Comparison of ENCODE assay signal across 8 mouse cellular contexts in the genomic region with DNA sequence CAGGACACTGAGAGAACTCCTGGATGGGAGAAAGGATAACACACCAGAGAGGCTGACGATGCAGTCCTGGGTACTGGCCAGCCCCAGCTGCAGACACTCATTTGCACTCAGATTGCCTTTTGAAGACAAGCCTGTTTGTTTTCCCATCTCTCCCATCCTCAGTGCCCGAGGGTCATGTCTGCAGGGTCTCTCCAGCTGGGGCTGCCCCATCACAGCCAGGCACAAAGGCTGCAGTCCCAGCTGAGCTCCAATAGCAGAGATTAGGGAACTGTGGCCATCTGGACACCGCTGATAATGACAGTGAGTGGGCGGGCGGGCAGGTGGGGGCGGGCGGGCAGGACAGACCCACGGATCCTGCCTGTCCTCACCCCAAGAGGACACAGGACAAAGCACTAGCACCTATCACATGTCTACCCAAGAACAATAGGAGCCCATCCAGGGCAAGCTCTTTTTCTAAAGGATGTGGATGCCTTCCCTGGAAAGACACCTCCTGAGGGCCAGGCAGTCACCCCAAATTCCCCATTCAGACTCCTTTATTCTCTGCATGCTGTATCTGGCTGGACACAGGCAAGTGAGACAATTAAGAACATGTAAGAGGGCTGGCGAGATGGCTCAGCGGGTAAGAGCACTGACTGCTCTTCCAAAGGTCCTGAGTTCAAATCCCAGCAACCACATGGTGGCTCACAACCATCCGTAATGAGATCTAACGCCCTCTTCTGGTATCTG. TPM values are rescaled to one million over a fixed set of nuclear protein-coding genes. Genes with fewer than 3 reads are reported as not detected.
A peak's percentile ranks its signal among the peaks of the same experiment; 100 is the strongest.
DNase-seq lines count a peak whose midpoint lies in the region; ATAC-seq lines count a peak whose summit lies in the region.

No protein-coding gene starts in this region.

- H3K4me3 ChIP-seq in kidney, embryonic 15.5 days (replicated peaks), result no peak overlapping the region
- H3K4me3 ChIP-seq in hindbrain, embryonic 14.5 days (replicated peaks; ENCODE audit: low read length), result no peak overlapping the region
- H3K4me3 ChIP-seq in stomach, embryonic 16.5 days (replicated peaks; ENCODE audit: low read length), result no peak overlapping the region

- H3K9ac ChIP-seq in kidney, embryonic 15.5 days, result no peak overlapping the region
- no peak overlapping the region for H3K9ac ChIP-seq in hindbrain, embryonic 14.5 days
- no peak overlapping the region for H3K9ac ChIP-seq in stomach, embryonic 16.5 days (ENCODE audit: low read length)

- no peak for ATAC-seq in kidney, embryonic 15.5 days (replicated peaks; ENCODE audit: low FRiP score)
- peak; percentile 31 for ATAC-seq in common myeloid progenitor, adult 5-6 weeks (replicated peaks; ENCODE audit: low read depth, poor library complexity, severe bottlenecking)
- peak; percentile 54 for ATAC-seq in hindbrain, embryonic 14.5 days (ENCODE audit: low FRiP score)
- no peak for ATAC-seq in stomach, embryonic 16.5 days (ENCODE audit: insufficient read depth, low FRiP score)

- WGBS in kidney, embryonic 15.5 days, result 65% methylated on average over 12 of the region's 12 CpGs
- 41% methylated on average over 12 of the region's 12 CpGs for WGBS in hindbrain, embryonic 14.5 days
- 70% methylated on average over 12 of the region's 12 CpGs for WGBS in stomach, embryonic 16.5 days

- H3K36me3 ChIP-seq in kidney, embryonic 15.5 days, result peaks cover 83% of the 10 kb centered on the region
- H3K36me3 ChIP-seq in hindbrain, embryonic 14.5 days (replicated peaks; ENCODE audit: control insufficient read depth, insufficient read depth), result peaks cover 65% of the 10 kb centered on the region
- H3K36me3 ChIP-seq in stomach, embryonic 16.5 days (ENCODE audit: control insufficient read depth, insufficient read depth, low read length), result peaks cover 32% of the 10 kb centered on the region

- peaks cover 40% of the 10 kb centered on the region for H3K4me1 ChIP-seq in kidney, embryonic 15.5 days
- peaks cover 5% of the 10 kb centered on the region; the same call in 1 of the 2 replicates for H3K4me1 ChIP-seq in hindbrain, embryonic 14.5 days (replicated peaks; ENCODE audit: control insufficient read depth, insufficient read depth, low read length)
- H3K4me1 ChIP-seq in stomach, embryonic 16.5 days (ENCODE audit: control insufficient read depth, insufficient read depth, low read length), result peaks cover 20% of the 10 kb centered on the region

- H3K4me2 ChIP-seq in kidney, embryonic 15.5 days, result no peak overlapping the region
- H3K4me2 ChIP-seq in hindbrain, embryonic 14.5 days (replicated peaks), result no peak overlapping the region
- no peak overlapping the region for H3K4me2 ChIP-seq in stomach, embryonic 16.5 days (ENCODE audit: low read depth, low read length)

- H3K27ac ChIP-seq in kidney, embryonic 15.5 days, result peak overlapping the region; percentile 41
- H3K27ac ChIP-seq in hindbrain, embryonic 14.5 days, result peak overlapping the region; percentile 75
- peak overlapping the region; percentile 23 for H3K27ac ChIP-seq in stomach, embryonic 16.5 days (ENCODE audit: low read length)

- H3K9me3 ChIP-seq in kidney, embryonic 15.5 days (replicated peaks), result no peaks in the 10 kb centered on the region
- no peaks in the 10 kb centered on the region for H3K9me3 ChIP-seq in hindbrain, embryonic 14.5 days (ENCODE audit: control insufficient read depth, low read length)
- H3K9me3 ChIP-seq in stomach, embryonic 16.5 days (replicated peaks; ENCODE audit: control insufficient read depth, low read length), result no peaks in the 10 kb centered on the region

- no peak for DNase-seq in kidney, adult 9 months
- no peak for DNase-seq in hindbrain, embryonic 14.5 days (ENCODE audit: low spot score)
- peak; percentile 82 for DNase-seq in lung, postnatal 10 days
- DNase-seq in yolk sac, embryonic 10.5 days (ENCODE audit: low spot score), result no peak
- no peak for DNase-seq in cerebellum, adult 11-12 months

- H3K27me3 ChIP-seq in kidney, embryonic 15.5 days, result no peaks in the 10 kb centered on the region
- H3K27me3 ChIP-seq in hindbrain, embryonic 14.5 days (ENCODE audit: control insufficient read depth, insufficient read depth, low read length), result no peaks in the 10 kb centered on the region
- no peaks in the 10 kb centered on the region for H3K27me3 ChIP-seq in stomach, embryonic 16.5 days (ENCODE audit: control insufficient read depth, insufficient read depth, low read length)

RNA-seq across cellular contexts. Expression of gene Rps3, which starts 8.5 kb away (rescaled TPM):
- 765 and 856 TPM in 2 replicates for polyA plus RNA-seq in kidney, embryonic 15.5 days (2015; fragmentation: Nextera tagmentation; extraction: Ambion mirVana)
- total RNA-seq in common myeloid progenitor, adult 5-6 weeks (2017), result 1,801 and 2,134 TPM in 2 replicates
- 445 and 515 TPM in 2 replicates for polyA plus RNA-seq in hindbrain, embryonic 14.5 days (2014; fragmentation: Nextera tagmentation; extraction: Ambion mirVana)
- 699 and 743 TPM in 2 replicates for polyA plus RNA-seq in stomach, embryonic 16.5 days (2015; fragmentation: Nextera tagmentation; extraction: Ambion mirVana)

RNA-seq across cellular contexts. Expression of gene Klhl35, which starts 9.2 kb away (rescaled TPM):
- 0.67 and 1.2 TPM in 2 replicates for polyA plus RNA-seq in kidney, embryonic 15.5 days (2015; fragmentation: Nextera tagmentation; extraction: Ambion mirVana)
- not detected in 2 replicates for total RNA-seq in common myeloid progenitor, adult 5-6 weeks (2017)
- polyA plus RNA-seq in hindbrain, embryonic 14.5 days (2014; fragmentation: Nextera tagmentation; extraction: Ambion mirVana), result 4.1 and 4.7 TPM in 2 replicates
- polyA plus RNA-seq in stomach, embryonic 16.5 days (2015; fragmentation: Nextera tagmentation; extraction: Ambion mirVana), result 0.14 and 0.34 TPM in 2 replicates

Comparison
In these comparisons a context has a peak if more than half of its experiments do, and no peak if none do; other contexts are left out.
1. ATAC-seq: peak in common myeloid progenitor, adult 5-6 weeks (single experiment) and hindbrain, embryonic 14.5 days (single experiment); none in kidney, embryonic 15.5 days (single experiment) and stomach, embryonic 16.5 days (single experiment).
2. H3K27ac ChIP-seq: peak in every context shown above with its lines; median percentile 75 in hindbrain, embryonic 14.5 days; 41 in kidney, embryonic 15.5 days; 23 in stomach, embryonic 16.5 days.